Mouse (Mus musculus) lung, embryonic 16.5 days (tissue): ENCODE data around the gene Pax5. TPM values are rescaled to one million over a fixed set of nuclear protein-coding genes. Genes with fewer than 3 reads are reported as not detected.

Source experiments
- ATAC-seq: fragments of 200-750 bp; cut with Nextera tagmentation; 2 replicates; pipeline ENCODE4 v1.8.0; 2017; ENCODE audit warnings: low read depth, mild to moderate bottlenecking, moderate library complexity
- H3K27ac ChIP-seq: fragments of 300-500 bp; sonication (generic); 2 replicates; pipeline ENCODE4 v1.5.1; 2014; ENCODE audit warnings: mild to moderate bottlenecking, control low read depth, low read length
- H3K27me3 ChIP-seq: fragments of 300-500 bp; sonication (generic); 2 replicates; pipeline ENCODE4 v1.6.1; 2014; ENCODE audit warnings: low read depth, low read length, mixed read lengths; ENCODE audit not compliant: control insufficient read depth, insufficient read depth
- H3K36me3 ChIP-seq: fragments of 300-500 bp; sonication (generic); 2 replicates; pipeline ENCODE4 v1.6.1; 2014; ENCODE audit warnings: low read length; ENCODE audit not compliant: control insufficient read depth, insufficient read depth
- H3K4me1 ChIP-seq: fragments of 300-500 bp; sonication (generic); replicated peaks from 2 replicates; pipeline ENCODE4 v1.6.1; 2014; ENCODE audit warnings: low read length, mixed read lengths; ENCODE audit not compliant: control insufficient read depth, insufficient read depth
- H3K4me2 ChIP-seq: fragments of 300-500 bp; sonication (generic); 2 replicates; pipeline ENCODE4 v1.6.1; 2014; ENCODE audit warnings: low read depth, low read length, control low read depth
- H3K4me3 ChIP-seq: fragments of 300-500 bp; sonication (generic); 2 replicates; pipeline ENCODE4 v1.5.1; 2014; ENCODE audit warnings: mild to moderate bottlenecking, low read length, control low read depth
- H3K9ac ChIP-seq: fragments of 300-500 bp; sonication (generic); 2 replicates; pipeline ENCODE4 v1.6.1; 2014; ENCODE audit warnings: low read length, control low read depth
- H3K9me3 ChIP-seq: fragments of 300-500 bp; sonication (generic); 2 replicates; pipeline ENCODE4 v1.6.1; 2016; ENCODE audit warnings: low read length; ENCODE audit not compliant: control insufficient read depth
- WGBS: fragments of 180-500 bp; shearing (Covaris S2); extraction: QIAGEN DNeasy Blood & Tissue Kit; methylation state at CpG from one replicate; pipeline ENCODE4 v1.1.7; 2014; 5-methylcytosine and 5-hydroxymethylcytosine counted together
- polyA plus RNA-seq: library from polyadenylated mRNA; unstranded; fragments of >200 nt; fragmentation: Nextera tagmentation; extraction: Ambion mirVana; gene quantifications from 2 replicates; pipeline ENCODE4 v1.2.1, GENCODE M21; 2015

Gene Pax5
- polyA plus RNA-seq, 1 experiment from 2014 or later, result not detected

GRCm38 (mm10) chr4:44549029-44549428, 161.3 kb downstream of the Pax5 start:
- WGBS, result 68% methylated on average over 7 of the region's 7 CpGs
- Histone ChIP-seq H3K4me1 (no peaks in the 10 kb centered on the region), H3K36me3 (no peaks in the 10 kb centered on the region), H3K4me3 (no peak overlapping the region), H3K4me2 (no peak overlapping the region), H3K27me3 (no peaks in the 10 kb centered on the region; the same call in 1 of the 2 replicates), H3K27ac (no peak overlapping the region), H3K9ac (no peak overlapping the region), H3K9me3 (no peaks in the 10 kb centered on the region)
- no peak for ATAC-seq

GRCm38 (mm10) chr4:44545669-44546068, 164.6 kb downstream of the Pax5 start:
- H3K27me3 ChIP-seq, result no peaks in the 10 kb centered on the region; the same call in 1 of the 2 replicates
- H3K4me2 ChIP-seq, result no peak overlapping the region
- H3K4me3 ChIP-seq, result no peak overlapping the region
- no peaks in the 10 kb centered on the region for H3K36me3 ChIP-seq
- no peaks in the 10 kb centered on the region for H3K9me3 ChIP-seq
- no peak for ATAC-seq
- WGBS, result 10% methylated on average over 8 of the region's 8 CpGs
- H3K27ac ChIP-seq, result no peak overlapping the region
- no peaks in the 10 kb centered on the region for H3K4me1 ChIP-seq
- H3K9ac ChIP-seq, result no peak overlapping the region

GRCm38 (mm10) chr4:44544495-44544894, 165.8 kb downstream of the Pax5 start:
- no peaks in the 10 kb centered on the region; the same call in 1 of the 2 replicates for H3K27me3 ChIP-seq
- no peak overlapping the region for H3K9ac ChIP-seq
- H3K4me1 ChIP-seq, result no peaks in the 10 kb centered on the region
- H3K27ac ChIP-seq, result no peak overlapping the region
- H3K9me3 ChIP-seq, result no peaks in the 10 kb centered on the region
- H3K36me3 ChIP-seq, result no peaks in the 10 kb centered on the region
- no peak overlapping the region for H3K4me2 ChIP-seq
- H3K4me3 ChIP-seq, result no peak overlapping the region
- 23% methylated on average over 1 of the region's 1 CpGs for WGBS
- ATAC-seq, result no peak

- Histone ChIP-seq H3K9ac (no peak overlapping the region), H3K4me1 (no peaks in the 10 kb centered on the region), H3K36me3 (no peaks in the 10 kb centered on the region), H3K27me3 (no peaks in the 10 kb centered on the region; the same call in 1 of the 2 replicates), H3K4me3 (no peak overlapping the region), H3K27ac (no peak overlapping the region), H3K9me3 (no peaks in the 10 kb centered on the region), H3K4me2 (no peak overlapping the region)
- WGBS, result 96% methylated on average over 2 of the region's 2 CpGs
- ATAC-seq, result no peak
Measured at GRCm38 (mm10) chr4:44543880-44544279, 166.4 kb downstream of the Pax5 start.

GRCm38 (mm10) chr4:44542101-44542500, 168.2 kb downstream of the Pax5 start:
- WGBS, result 67% methylated on average over 3 of the region's 3 CpGs
- no peak overlapping the region for H3K9ac ChIP-seq
- no peak overlapping the region for H3K27ac ChIP-seq
- H3K27me3 ChIP-seq, result no peaks in the 10 kb centered on the region; the same call in 1 of the 2 replicates
- no peak for ATAC-seq
- no peaks in the 10 kb centered on the region for H3K4me1 ChIP-seq
- H3K9me3 ChIP-seq, result no peaks in the 10 kb centered on the region
- H3K36me3 ChIP-seq, result no peaks in the 10 kb centered on the region
- H3K4me3 ChIP-seq, result no peak overlapping the region
- H3K4me2 ChIP-seq, result no peak overlapping the region

- no peaks in the 10 kb centered on the region for H3K27me3 ChIP-seq
- no peak overlapping the region for H3K4me3 ChIP-seq
- H3K27ac ChIP-seq, result no peak overlapping the region
- no peaks in the 10 kb centered on the region for H3K36me3 ChIP-seq
- no peak overlapping the region for H3K9ac ChIP-seq
- WGBS, result 27% methylated on average over 5 of the region's 5 CpGs
- no peaks in the 10 kb centered on the region for H3K4me1 ChIP-seq
- H3K4me2 ChIP-seq, result no peak overlapping the region
- no peak; the same call in 1 of the 2 replicates for ATAC-seq
- H3K9me3 ChIP-seq, result no peaks in the 10 kb centered on the region
Measured at GRCm38 (mm10) chr4:44538488-44538887, 171.8 kb downstream of the Pax5 start.

- Histone ChIP-seq H3K27me3 (no peaks in the 10 kb centered on the region), H3K9ac (no peak overlapping the region), H3K4me3 (no peak overlapping the region), H3K36me3 (no peaks in the 10 kb centered on the region), H3K27ac (no peak overlapping the region), H3K4me2 (no peak overlapping the region), H3K4me1 (no peaks in the 10 kb centered on the region), H3K9me3 (no peaks in the 10 kb centered on the region)
- 83% methylated on average over 4 of the region's 4 CpGs for WGBS
- no peak for ATAC-seq
Measured at GRCm38 (mm10) chr4:44536794-44537193, 173.5 kb downstream of the Pax5 start.

- Histone ChIP-seq H3K4me3 (no peak overlapping the region), H3K4me1 (no peaks in the 10 kb centered on the region), H3K4me2 (no peak overlapping the region), H3K36me3 (no peaks in the 10 kb centered on the region), H3K27ac (no peak overlapping the region), H3K9me3 (no peaks in the 10 kb centered on the region), H3K27me3 (no peaks in the 10 kb centered on the region), H3K9ac (no peak overlapping the region)
- WGBS, result 78% methylated on average over 4 of the region's 4 CpGs
- no peak for ATAC-seq
Measured at GRCm38 (mm10) chr4:44535646-44536045, 174.6 kb downstream of the Pax5 start.

GRCm38 (mm10) chr4:44533286-44533685, 177.0 kb downstream of the Pax5 start:
- Histone ChIP-seq H3K27ac (no peak overlapping the region), H3K9me3 (no peaks in the 10 kb centered on the region), H3K27me3 (no peaks in the 10 kb centered on the region), H3K4me1 (no peaks in the 10 kb centered on the region), H3K4me3 (no peak overlapping the region), H3K9ac (no peak overlapping the region), H3K4me2 (no peak overlapping the region), H3K36me3 (no peaks in the 10 kb centered on the region)
- no peak for ATAC-seq
- 62% methylated on average over 5 of the region's 5 CpGs for WGBS

GRCm38 (mm10) chr4:44532731-44533130, 177.6 kb downstream of the Pax5 start:
- Histone ChIP-seq H3K4me2 (no peak overlapping the region), H3K27ac (no peak overlapping the region), H3K4me1 (no peaks in the 10 kb centered on the region), H3K9ac (no peak overlapping the region), H3K36me3 (no peaks in the 10 kb centered on the region), H3K4me3 (no peak overlapping the region), H3K9me3 (no peaks in the 10 kb centered on the region), H3K27me3 (no peaks in the 10 kb centered on the region)
- ATAC-seq, result no peak
- WGBS, result 58% methylated on average over 5 of the region's 5 CpGs
